Mouse (Mus musculus): ENCODE data around the gene Fchsd2.

- TF ChIP-seq CTCF (IDR thresholded peaks at IDR 0.05; ENCODE audit: low read depth, low read length) (no peak), POLR2A (IDR thresholded peaks at IDR 0.05; ENCODE audit: insufficient read depth, low read length) (no peak)
These were observed 14.6 kb downstream of the Fchsd2 start for GRCm38 (mm10) chr7:101107073-101107810.
